Mouse (Mus musculus) spleen, embryonic (tissue): Measurements from ENCODE around the gene Tpmt.

ENCODE experiments used
- CTCF ChIA-PET: fragments of 350-600 bp; sonication (Branson Sonifier 250); formaldehyde crosslinking; loops from one replicate; lab custom pipeline; 2022; lab: Charles Lee

Gene Tpmt

DNA sequence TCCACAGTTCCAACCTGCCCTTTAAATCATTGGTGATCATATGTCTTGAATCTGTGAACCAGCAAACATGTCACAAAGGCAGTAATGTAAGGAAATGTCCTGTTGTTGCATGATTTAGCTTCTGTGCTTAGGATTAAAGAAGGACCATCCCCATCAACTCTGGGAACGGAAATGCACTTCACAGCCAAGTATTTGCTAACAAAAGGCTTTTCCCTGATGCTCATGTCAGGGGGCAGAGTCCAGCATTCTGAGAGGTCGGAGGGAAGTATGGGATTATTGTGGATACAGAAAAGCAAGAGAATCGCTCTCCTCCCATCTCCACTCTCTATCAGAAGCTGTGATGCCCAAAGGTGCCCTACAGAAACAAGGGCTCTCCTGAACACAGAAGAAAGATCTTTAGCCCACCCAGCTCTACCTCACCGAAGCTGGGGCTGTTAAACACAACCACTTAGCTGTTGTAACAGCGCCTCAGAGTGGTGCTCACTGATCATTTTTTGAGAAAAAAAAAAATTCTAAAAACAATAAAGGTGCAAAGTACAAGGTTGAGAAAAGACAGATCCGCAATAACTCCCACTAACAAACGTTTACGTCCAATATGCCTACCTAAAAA is 2.4 kb downstream of the Tpmt start:
- CTCF ChIA-PET: no interaction called here

GRCm38 (mm10) chr13:47040061-47040460 is 4.5 kb downstream of the Tpmt start:
- CTCF ChIA-PET: no interaction called here

GRCm38 (mm10) chr13:47037946-47038345 is 6.6 kb downstream of the Tpmt start:
- CTCF ChIA-PET: no interaction called here

DNA sequence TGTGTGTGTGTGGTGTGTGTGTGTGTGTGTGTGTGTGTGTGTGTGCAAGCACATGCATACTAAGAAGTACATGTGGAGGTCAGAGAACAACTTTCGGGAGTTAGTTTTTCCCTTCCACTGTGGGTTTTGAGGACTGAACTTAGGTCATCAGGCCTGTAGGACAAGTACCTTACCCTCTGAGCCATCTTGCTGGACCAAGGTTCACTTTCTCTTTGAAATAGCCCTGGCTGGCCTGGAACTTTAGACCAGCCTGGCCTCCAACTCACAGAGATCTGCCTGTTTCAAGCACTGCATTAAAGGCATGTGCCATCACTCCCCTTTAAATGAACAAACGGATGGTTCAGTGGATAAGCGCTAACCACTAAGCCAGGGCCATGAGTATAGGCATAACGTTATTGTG is 10.9 kb downstream of the Tpmt start:
- CTCF ChIA-PET: no interaction called here

GRCm38 (mm10) chr13:47030376-47031107 is 14.0 kb downstream of the Tpmt start:
- CTCF ChIA-PET: no interaction called here

DNA sequence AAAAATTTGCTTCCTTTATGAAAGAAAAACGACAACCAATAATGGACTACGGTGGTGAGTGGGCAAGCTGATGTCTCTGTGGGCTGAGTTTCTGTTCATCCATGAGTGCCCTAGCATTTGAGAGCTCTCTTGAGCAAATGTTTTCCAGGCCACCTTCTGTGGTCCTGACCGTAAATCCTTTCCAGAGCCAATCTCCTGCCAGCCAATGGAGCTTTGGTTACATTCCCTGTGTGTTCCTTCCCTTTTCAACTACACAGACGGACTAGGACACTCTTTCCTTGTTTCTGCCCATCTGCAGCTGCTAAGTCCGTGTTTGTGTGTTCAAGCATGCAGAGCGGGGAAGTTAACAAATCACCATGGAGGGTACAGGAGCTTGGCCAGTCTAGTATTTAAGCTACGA is 23.7 kb downstream of the Tpmt start:
- CTCF ChIA-PET: interaction anchor here (0.6 kb wide), 1 partner anchor 85 kb away, joined by 6 read pairs; the partner anchor contains the start of gene Dek

DNA sequence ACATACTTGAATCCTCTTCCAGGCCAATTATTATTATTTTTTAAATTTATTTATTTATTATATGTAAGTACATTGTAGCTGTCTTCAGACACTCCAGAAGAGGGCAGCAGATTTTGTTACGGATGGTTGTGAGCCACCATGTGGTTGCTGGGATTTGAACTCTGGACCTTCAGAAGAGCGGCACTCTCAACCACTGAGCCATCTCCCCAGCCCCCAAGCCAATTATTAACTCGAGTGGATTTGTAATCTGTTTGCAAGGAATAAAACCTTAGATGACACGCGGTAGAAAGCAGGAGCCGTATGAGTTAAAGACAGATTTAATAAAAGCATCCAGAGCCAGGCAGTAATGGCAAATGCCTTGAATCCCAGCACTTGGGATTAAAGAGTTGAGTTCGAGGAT is 24.8 kb downstream of the Tpmt start:
- CTCF ChIA-PET: no interaction called here

- CTCF ChIA-PET: no interaction called here
Observed at GRCm38 (mm10) chr13:47017259-47017658, 27.3 kb downstream of the Tpmt start.

DNA sequence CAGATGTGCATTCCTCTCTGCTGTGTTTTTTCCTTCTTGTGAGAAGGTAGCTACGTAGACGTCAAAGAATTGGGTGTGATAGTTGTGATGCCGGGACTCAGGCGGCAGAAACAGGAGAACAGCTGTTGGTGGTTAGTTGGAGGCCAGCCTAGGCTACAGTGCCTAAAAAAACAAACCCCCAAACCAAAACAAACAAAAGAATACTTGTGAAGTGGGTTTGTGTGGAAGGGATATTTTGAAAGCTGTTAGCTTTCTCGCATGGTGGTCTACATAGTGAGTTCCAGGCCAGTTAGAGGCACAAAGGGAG is 29.4 kb downstream of the Tpmt start:
- CTCF ChIA-PET: no interaction called here

GRCm38 (mm10) chr13:47014334-47015194 is 30.0 kb downstream of the Tpmt start, which contains the start of gene Nhlrc1:
TSS of gene Nhlrc1 (minus strand) at chr13:47014850.
- CTCF ChIA-PET: interaction anchor here (0.6 kb wide), 1 partner anchor 327 kb away, joined by 5 read pairs; no protein-coding TSS in a partner anchor

GRCm38 (mm10) chr13:47013740-47014139 is 30.8 kb downstream of the Tpmt start:
- CTCF ChIA-PET: no interaction called here

GRCm38 (mm10) chr13:47001590-47001989 is 42.9 kb downstream of the Tpmt start:
- CTCF ChIA-PET: no interaction called here

- CTCF ChIA-PET: no interaction called here
Observed at GRCm38 (mm10) chr13:46999498-46999897, 45.0 kb downstream of the Tpmt start.

DNA sequence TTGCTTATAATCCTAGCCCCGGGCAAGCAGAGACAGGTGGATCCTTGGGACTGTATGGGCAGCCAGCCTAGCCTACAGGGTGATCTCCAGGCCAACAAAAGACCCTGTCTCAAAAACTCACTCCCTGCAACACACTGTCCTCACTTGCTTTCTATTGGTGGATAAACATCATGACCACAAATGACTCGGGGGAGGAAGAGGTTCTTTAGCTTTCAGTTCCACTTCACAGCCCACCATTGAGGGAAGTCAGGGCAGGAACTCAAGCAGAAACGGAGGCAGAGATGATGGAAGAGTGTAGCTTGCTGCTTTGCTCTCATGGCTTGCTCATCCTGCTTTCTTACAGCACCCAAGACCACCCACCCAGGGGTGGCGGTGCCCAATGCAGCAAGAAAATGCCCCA is 47.2 kb downstream of the Tpmt start:
- CTCF ChIA-PET: no interaction called here

- CTCF ChIA-PET: no interaction called here
Observed at GRCm38 (mm10) chr13:46993274-46993551, 51.3 kb downstream of the Tpmt start.

DNA sequence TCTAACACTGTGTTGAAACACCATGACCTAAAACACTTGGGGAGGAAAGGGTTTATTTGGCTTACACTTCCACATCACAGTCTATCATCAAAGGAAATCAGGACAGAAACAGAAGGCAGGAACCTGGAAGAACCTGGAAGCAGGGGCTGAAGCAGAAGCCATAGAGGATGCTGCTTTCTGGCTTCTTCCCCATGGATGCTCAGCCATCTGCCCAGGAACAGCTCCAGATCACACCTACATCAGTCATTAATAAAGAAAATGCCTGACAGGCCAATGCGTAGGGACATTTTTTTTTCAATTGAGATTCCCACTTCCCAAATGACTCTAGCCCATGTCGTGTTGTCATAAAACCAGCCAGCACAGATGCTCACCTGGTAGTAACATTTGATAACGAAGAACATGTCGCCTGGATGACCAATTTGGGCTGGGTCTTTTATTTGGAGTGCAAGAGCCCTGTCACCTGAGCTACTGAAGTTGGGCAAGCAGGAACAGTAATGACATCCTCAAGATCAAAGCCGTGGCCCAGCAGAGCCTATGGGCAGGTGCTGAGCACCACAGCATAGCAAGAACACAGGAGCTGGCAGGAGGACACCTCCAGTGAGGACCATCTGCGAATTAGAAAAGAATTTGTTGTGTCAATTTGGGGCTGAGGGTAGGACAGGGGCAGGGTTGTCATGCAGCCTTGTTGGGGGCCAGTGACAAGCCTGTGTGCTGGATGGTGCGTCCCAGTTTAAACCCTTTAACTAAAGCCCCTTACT is 51.8 kb downstream of the Tpmt start:
- CTCF ChIA-PET: interaction anchor here (0.7 kb wide), 1 partner anchor 621 kb away, joined by 4 read pairs; no protein-coding TSS in a partner anchor

DNA sequence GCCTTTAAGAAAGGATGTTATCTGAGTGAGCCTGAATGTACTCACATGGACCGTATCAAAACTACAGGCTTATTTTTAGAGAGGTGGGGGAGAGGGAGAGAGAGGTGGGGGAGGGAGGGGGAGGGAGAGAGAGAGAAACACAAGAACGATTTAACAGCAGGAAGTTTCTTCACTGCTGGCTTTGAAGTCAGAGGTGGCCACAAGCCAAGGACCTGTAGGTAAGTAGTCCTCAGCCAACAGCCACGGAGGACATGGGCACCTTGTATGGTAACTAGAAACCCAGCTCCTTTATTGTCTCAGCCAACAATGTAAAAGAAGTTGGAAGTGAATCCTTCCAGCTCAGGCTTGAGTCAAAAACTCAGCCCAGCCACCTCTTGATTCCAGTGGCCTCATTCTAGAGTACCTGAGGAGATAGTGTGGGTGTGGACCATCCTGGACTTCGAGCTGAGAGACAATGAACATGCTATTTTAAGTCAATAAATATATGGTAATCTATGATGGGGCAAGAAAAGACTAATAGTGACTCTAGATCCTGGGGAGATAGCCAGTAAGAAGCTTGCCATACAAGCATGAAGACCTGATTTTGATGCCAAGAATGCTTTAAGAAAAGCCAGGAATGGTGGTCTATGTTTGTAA is 54.0 kb downstream of the Tpmt start:
- CTCF ChIA-PET: no interaction called here

GRCm38 (mm10) chr13:46987941-46988340 is 56.6 kb downstream of the Tpmt start:
- CTCF ChIA-PET: no interaction called here

GRCm38 (mm10) chr13:46986208-46986607 is 58.3 kb downstream of the Tpmt start:
- CTCF ChIA-PET: no interaction called here

- CTCF ChIA-PET: no interaction called here
Observed at GRCm38 (mm10) chr13:46983878-46984277, 60.7 kb downstream of the Tpmt start.

DNA sequence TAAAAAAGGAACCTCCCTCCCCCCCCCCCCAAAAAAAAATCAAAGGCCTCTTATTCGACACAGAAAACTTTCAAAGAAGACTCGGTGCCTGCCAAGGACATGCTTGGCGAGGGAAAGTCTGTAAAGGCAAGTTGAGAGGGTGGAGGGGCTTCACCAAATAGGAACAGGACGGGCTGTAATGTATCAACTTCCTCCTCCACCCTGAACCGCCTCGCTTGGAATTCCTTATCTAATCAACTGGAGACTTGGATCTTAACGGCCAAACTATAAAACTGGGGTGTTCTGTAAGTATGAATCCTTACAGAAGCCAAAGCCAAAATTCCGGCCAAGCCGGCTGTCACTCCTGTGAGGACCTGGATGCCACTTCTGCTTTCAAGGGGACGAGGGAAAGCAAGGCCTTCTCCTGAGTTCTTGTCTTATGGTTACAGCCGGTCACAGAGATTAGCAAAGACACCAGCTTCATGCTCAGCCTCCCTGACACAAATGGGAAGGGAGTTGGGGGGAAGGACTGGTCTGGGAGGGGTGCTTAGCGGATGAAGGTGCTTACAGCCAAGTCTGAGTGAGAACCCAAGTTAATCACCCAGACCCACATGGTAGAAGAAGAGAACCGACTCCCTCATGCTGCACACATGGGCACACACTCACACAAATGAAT is 64.6 kb downstream of the Tpmt start:
- CTCF ChIA-PET: no interaction called here
